Mouse (Mus musculus) forebrain, embryonic 16.5 days (tissue): ENCODE measurements at regions not wholly inside any gene's neighbourhood (a gene's known extent, or its start where the extent isn't known, plus 50 kb on each side); places are given as distances from the start of the nearest gene placed in this dataset.

ENCODE experiments used
- ATAC-seq: fragments of 200-750 bp; cut with Nextera tagmentation; 2 replicates; pipeline ENCODE4 v1.8.0; 2017; ENCODE audit warnings: mild to moderate bottlenecking, moderate library complexity
- H3K27ac ChIP-seq: fragments of 300-500 bp; sonication (generic); 2 replicates; pipeline ENCODE4 v1.5.1; 2014; ENCODE audit warnings: low read length, control low read depth
- H3K27me3 ChIP-seq: fragments of 300-500 bp; sonication (generic); replicated peaks from 2 replicates; pipeline ENCODE4 v1.6.1; 2014; ENCODE audit warnings: low read length; ENCODE audit not compliant: control insufficient read depth, insufficient read depth
- H3K36me3 ChIP-seq: fragments of 300-500 bp; sonication (generic); 2 replicates; pipeline ENCODE4 v1.6.1; 2014; ENCODE audit not compliant: control insufficient read depth, insufficient read depth
- H3K4me1 ChIP-seq: fragments of 300-500 bp; sonication (generic); replicated peaks from 2 replicates; pipeline ENCODE4 v1.6.1; 2014; ENCODE audit warnings: low read length; ENCODE audit not compliant: control insufficient read depth, insufficient read depth
- H3K4me2 ChIP-seq: fragments of 300-500 bp; sonication (generic); 2 replicates; pipeline ENCODE4 v1.6.1; 2014; ENCODE audit warnings: mild to moderate bottlenecking, low read length, control low read depth
- H3K4me3 ChIP-seq: fragments of 300-500 bp; sonication (generic); replicated peaks from 2 replicates; pipeline ENCODE4 v1.5.1; 2014; ENCODE audit warnings: mild to moderate bottlenecking, low read length, control low read depth
- H3K9ac ChIP-seq: fragments of 300-500 bp; sonication (generic); replicated peaks from 2 replicates; pipeline ENCODE4 v1.6.1; 2014; ENCODE audit warnings: low read depth, low read length, control low read depth
- H3K9me3 ChIP-seq: fragments of 300-500 bp; sonication (generic); 2 replicates; pipeline ENCODE4 v1.6.1; 2016; ENCODE audit warnings: low read length; ENCODE audit not compliant: control insufficient read depth
- WGBS: fragments of 180-500 bp; shearing (Covaris S2); extraction: QIAGEN DNeasy Blood & Tissue Kit; methylation state at CpG from one replicate; pipeline ENCODE4 v1.1.7; 2014; 5-methylcytosine and 5-hydroxymethylcytosine counted together

DNA sequence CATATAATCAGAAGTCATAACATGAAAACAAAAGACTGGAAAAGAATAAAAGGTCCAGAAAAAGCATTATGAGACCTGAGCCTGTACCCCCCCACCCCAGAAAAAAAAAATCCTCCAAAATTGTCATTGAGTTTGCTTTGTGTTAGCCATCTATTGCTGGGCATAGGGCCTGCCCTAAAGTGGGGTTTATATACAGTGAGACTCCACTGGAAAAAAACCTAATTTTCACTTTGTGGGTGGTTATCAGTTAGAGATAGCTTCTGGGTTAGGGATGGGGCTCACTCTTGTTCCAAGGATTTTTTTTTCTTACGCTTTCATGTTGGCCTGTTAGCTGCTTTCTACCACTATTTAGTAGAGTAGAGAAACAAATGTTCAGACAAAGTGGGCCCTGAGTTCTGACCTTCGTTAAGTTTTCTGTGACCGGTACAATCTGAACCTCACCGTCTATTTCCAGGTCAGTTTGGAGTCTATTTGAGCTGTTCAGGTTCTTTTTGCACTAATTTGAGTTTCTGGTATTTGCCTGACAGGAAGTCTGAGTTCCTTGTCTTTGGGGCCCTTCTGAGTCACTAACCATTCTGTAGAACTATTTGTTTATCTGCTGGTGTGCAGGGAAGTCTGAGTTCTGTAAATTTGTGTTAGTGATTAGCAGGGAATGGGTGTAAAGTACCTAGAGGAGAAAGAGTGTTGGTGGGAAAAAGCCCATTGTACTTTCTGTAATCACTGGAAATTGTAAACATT lies 208.1 kb downstream of the Parm1 start:
- 84% methylated on average over 4 of the region's 4 CpGs for WGBS
- H3K27me3 ChIP-seq, result no peaks in the 10 kb centered on the region
- no peaks in the 10 kb centered on the region for H3K9me3 ChIP-seq
- ATAC-seq, result no peak
- H3K36me3 ChIP-seq, result no peaks in the 10 kb centered on the region
- no peak overlapping the region for H3K4me3 ChIP-seq
- H3K4me2 ChIP-seq, result no peak overlapping the region
- no peak overlapping the region for H3K9ac ChIP-seq
- H3K27ac ChIP-seq, result no peak overlapping the region
- no peaks in the 10 kb centered on the region for H3K4me1 ChIP-seq

DNA sequence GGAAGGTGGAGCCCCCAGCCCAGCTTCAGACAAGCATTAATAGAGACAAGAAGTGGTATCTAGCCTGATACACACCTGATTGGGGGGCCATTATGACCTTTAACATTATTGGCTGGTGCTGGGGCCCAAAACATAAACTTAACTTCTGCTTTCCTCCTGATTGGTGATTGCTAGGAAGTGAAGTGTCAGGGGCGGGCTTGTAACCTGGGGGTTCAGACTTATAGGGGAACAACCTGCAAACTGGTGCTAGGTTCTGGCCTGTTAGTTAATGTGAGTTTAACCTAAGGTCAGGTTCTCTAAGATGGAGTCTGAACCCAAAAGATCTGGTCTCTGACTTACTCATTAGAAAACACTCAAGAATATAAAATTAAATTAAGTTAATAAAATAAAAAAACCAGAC lies 207.5 kb downstream of the Parm1 start:
- 83% methylated on average over 1 of the region's 1 CpGs for WGBS
- no peak for ATAC-seq
- no peak overlapping the region for H3K9ac ChIP-seq
- H3K4me3 ChIP-seq, result no peak overlapping the region
- no peaks in the 10 kb centered on the region for H3K9me3 ChIP-seq
- no peaks in the 10 kb centered on the region for H3K36me3 ChIP-seq
- no peak overlapping the region for H3K27ac ChIP-seq
- no peaks in the 10 kb centered on the region for H3K4me1 ChIP-seq
- no peak overlapping the region for H3K4me2 ChIP-seq
- H3K27me3 ChIP-seq, result no peaks in the 10 kb centered on the region

DNA sequence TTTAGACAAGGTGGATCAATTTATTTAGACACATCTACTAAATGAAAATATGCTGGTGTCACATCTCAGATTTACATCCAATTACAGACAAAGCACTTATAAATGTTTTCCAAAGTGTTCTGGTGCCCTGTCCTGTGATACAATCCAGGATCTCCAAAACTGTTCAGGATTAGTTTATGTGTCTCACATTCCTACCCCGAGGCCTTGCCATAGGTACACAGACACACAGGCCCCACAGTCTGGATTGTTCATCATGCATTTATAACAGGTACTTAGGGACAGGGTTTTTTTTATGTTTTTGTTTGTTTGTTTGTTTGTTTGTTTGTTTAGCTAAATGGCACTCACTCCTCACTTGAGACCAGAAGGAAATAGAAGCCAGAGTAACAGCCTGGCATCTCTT lies 206.0 kb downstream of the Parm1 start:
- Histone ChIP-seq H3K9me3 (no peaks in the 10 kb centered on the region), H3K4me1 (no peaks in the 10 kb centered on the region), H3K4me2 (no peak overlapping the region), H3K27me3 (no peaks in the 10 kb centered on the region), H3K9ac (no peak overlapping the region), H3K36me3 (no peaks in the 10 kb centered on the region), H3K4me3 (no peak overlapping the region), H3K27ac (no peak overlapping the region)
- no peak for ATAC-seq
- WGBS, result 49% methylated on average over 1 of the region's 1 CpGs

DNA sequence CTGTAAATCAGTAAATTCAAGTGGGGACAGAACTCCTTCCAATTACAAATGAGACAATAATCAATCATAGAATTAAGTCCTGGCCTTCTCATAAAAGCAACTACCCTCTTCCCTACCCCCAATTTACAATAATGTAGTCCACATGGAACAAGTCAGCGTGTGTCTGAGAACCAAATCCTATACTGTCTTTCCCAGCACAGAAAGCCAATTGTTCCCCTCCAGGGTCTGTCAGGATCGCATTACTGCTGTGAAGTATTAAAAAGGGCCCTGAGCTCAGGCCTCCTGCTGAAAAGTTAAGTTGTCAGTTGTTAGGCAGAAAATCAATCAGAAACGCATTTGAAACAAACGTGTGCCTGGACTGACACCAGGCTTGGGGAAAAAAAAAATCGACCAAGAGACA lies 205.6 kb downstream of the Parm1 start:
- H3K27me3 ChIP-seq, result no peaks in the 10 kb centered on the region
- no peaks in the 10 kb centered on the region for H3K36me3 ChIP-seq
- H3K9me3 ChIP-seq, result no peaks in the 10 kb centered on the region
- H3K9ac ChIP-seq, result no peak overlapping the region
- H3K27ac ChIP-seq, result no peak overlapping the region
- no peak overlapping the region for H3K4me2 ChIP-seq
- no peak overlapping the region for H3K4me3 ChIP-seq
- H3K4me1 ChIP-seq, result no peaks in the 10 kb centered on the region
- WGBS, result 5% methylated on average over 5 of the region's 5 CpGs
- no peak for ATAC-seq

DNA sequence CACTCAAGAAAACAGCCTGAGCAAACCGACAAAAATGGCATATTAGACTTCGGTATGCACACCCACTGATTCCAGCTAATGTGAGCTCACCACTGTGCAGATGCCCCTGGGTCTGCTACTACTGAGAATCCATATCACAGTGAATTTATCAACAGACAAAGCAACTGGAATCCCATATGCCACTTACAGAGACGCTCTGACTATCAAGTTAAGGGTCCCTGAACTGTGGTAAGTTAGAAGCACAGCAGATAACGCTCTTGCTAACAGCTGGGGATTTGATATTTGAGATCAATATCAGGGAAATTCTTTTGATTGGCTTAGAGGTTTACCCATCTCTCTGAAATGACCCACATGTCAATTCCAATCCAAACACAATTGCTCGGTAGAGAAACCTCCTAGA lies 205.0 kb downstream of the Parm1 start:
- Histone ChIP-seq H3K9me3 (no peaks in the 10 kb centered on the region), H3K9ac (no peak overlapping the region), H3K27ac (no peak overlapping the region), H3K4me2 (no peak overlapping the region), H3K4me1 (no peaks in the 10 kb centered on the region), H3K27me3 (no peaks in the 10 kb centered on the region), H3K36me3 (no peaks in the 10 kb centered on the region), H3K4me3 (no peak overlapping the region)
- WGBS, result 74% methylated on average over 5 of the region's 5 CpGs
- no peak for ATAC-seq

DNA sequence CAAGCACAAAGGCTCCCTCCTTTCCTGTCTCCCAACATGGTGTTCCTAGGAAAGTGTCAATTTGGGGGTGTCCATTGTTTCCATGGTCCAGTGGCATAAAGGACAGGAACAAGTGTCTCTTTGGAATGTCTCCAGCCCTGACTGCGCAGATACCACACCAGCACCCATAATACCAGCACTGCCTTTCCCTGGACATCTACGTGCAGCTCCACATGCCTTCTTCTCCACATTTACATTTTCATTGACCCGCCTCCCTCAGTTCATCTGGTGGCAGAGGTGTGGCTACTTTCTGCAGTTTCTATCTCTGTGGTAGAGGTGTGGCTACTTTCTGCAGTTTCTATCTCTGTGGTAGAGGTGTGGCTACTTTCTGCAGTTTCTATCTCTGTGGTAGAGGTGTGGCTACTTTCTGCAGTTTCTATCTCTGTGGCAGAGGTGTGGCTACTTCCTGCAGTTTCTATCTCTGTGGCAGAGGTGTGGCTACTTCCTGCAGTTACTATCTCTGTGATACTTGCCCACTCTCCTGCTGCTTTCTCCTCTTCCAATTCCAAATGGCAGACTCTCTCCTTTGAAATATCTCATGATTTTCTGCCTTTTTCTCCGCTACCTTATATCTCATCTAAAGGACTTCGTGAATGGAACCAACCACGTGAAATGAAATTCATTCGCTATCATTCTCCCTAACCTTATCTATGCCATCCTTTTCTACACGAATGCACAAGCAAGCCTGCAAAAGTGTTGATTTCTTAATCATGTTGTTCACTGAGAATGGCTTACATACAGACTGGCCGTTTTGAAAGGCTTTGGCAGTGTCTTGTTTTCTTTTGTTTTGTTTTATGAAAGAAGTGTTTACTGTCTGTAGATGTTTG lies 204.0 kb downstream of the Parm1 start:
- no peak overlapping the region for H3K4me3 ChIP-seq

DNA sequence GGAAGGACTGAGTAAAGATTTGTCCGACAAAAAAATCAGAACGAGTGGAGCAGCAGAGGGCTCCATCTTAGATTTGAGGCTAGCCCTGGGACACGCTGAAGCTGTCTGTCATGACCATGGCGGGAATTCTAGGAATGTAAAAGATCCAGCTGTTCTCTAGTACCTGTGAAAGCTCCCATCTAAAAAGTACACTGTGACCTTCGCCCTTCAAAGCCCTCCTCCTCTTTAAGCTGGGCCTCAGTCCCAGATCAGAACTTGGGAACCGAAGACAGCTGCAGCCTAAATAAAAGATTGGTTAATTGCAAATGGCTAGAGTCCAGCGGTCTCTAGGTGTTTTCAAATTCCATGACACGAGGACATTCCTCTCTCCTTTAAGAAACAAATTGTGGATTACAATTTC lies 195.6 kb downstream of the Parm1 start:
- no peak for ATAC-seq
- no peaks in the 10 kb centered on the region for H3K27me3 ChIP-seq
- H3K27ac ChIP-seq, result no peak overlapping the region
- no peaks in the 10 kb centered on the region; the same call in 1 of the 2 replicates for H3K4me1 ChIP-seq
- H3K9me3 ChIP-seq, result no peaks in the 10 kb centered on the region
- H3K4me2 ChIP-seq, result no peak overlapping the region
- no peaks in the 10 kb centered on the region for H3K36me3 ChIP-seq
- H3K4me3 ChIP-seq, result no peak overlapping the region
- no peak overlapping the region for H3K9ac ChIP-seq
- 29% methylated on average over 8 of the region's 8 CpGs for WGBS

More for the DNA sequence above, 204.0 kb downstream of the Parm1 start:
- H3K9ac ChIP-seq, result no peak overlapping the region
- H3K36me3 ChIP-seq, result no peaks in the 10 kb centered on the region
- H3K27ac ChIP-seq, result no peak overlapping the region
- H3K4me2 ChIP-seq, result no peak overlapping the region
- H3K4me1 ChIP-seq, result no peaks in the 10 kb centered on the region; the same call in 1 of the 2 replicates
- H3K9me3 ChIP-seq, result no peaks in the 10 kb centered on the region
- no peaks in the 10 kb centered on the region for H3K27me3 ChIP-seq
- ATAC-seq, result no peak
- WGBS, result 85% methylated on average over 9 of the region's 9 CpGs

DNA sequence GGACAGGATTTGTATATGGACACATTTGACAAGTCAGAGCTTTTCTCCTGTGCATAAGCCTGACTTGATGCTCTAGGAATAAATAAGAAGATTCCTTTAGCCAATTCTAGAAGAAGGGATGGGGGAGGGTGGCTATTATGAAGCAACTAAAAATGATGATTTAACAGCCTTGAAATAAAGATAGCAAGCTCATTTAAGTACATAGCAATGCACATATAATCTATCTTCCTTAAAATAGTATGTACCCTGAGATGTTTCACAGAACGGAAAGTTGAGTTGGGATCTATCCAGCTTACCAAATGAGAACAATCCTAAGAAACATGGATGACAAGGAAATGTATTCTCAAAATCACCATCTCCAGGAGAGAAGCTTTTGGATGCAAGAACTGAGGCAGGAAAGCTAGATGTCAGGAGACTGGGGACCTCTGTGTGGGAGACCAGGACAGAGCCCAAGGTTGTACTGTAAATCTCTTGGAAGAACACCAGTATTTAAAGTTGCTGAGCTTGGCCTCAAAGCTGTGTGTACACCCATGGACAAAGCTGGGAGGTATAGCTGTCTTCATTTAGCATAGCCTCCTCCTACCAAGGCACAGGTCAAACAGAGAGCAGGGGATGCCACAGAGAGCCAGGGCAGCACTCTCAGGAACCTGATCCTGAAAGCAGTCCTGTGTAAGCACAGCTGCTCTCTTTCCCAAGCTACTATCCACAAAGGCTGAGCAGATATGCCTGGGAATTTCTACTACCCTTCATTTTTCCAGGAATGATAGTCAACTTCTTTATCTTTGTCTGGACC lies 192.3 kb downstream of the Parm1 start:
- Histone ChIP-seq H3K4me2 (no peak overlapping the region), H3K27me3 (no peaks in the 10 kb centered on the region), H3K4me1 (no peaks in the 10 kb centered on the region), H3K4me3 (no peak overlapping the region), H3K36me3 (no peaks in the 10 kb centered on the region), H3K9ac (no peak overlapping the region), H3K27ac (no peak overlapping the region), H3K9me3 (no peaks in the 10 kb centered on the region)
- 100% methylated on average over 1 of the region's 1 CpGs for WGBS
- no peak for ATAC-seq

DNA sequence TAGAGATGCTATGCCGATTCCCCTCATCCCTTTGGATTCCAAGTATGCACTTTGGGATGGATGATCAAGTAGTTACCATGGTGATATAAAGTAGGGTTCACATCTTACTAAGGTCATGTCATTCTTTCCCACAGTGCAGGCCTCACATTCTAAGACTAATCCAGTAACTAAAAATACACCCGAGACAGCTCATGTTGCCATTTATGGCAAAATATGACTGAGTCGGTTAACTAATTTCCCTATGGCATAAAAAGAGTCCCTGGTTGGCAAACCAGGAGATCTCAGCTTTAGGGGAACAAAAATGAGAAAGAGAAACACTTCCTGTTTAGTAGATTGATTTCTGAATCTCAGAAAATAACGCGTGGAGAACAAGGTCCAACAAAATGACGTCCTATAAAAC lies 190.7 kb downstream of the Parm1 start:
- ATAC-seq, result no peak
- Histone ChIP-seq H3K27me3 (no peaks in the 10 kb centered on the region), H3K4me3 (no peak overlapping the region), H3K27ac (no peak overlapping the region), H3K9me3 (no peaks in the 10 kb centered on the region), H3K4me2 (no peak overlapping the region), H3K36me3 (no peaks in the 10 kb centered on the region), H3K9ac (no peak overlapping the region), H3K4me1 (no peaks in the 10 kb centered on the region)
- 93% methylated on average over 6 of the region's 6 CpGs for WGBS
